Mouse (Mus musculus) small intestine, adult 2 months (tissue): ENCODE measurements around the gene Pcx.

Experiments
- CTCF ChIP-seq: fragments of 200-500 bp; IDR thresholded peaks from 2 replicates; pipeline ENCODE4 v1.5.1; 2012; ENCODE audit warnings: low read depth, mild to moderate bottlenecking, control low read depth, inconsistent platforms, low read length, moderate library complexity, mixed read lengths; ENCODE audit not compliant: insufficient replicate concordance, insufficient read length; ENCODE audit errors: extremely low read depth
- POLR2A ChIP-seq: fragments of 200-500 bp; IDR thresholded peaks from 2 replicates; pipeline ENCODE4 v1.6.1; 2012; ENCODE audit warnings: low read depth, mild to moderate bottlenecking, control low read depth, inconsistent platforms, low read length, moderate library complexity

- TF ChIP-seq POLR2A (no peak), CTCF (no peak)
These were observed 48.3 kb downstream of the Pcx start for GRCm38 (mm10) chr19:4558570-4558955.
